Mouse (Mus musculus): ENCODE data around the gene Zfp362. TPM values are rescaled to one million over a fixed set of nuclear protein-coding genes. Genes with fewer than 3 reads are reported as not detected.
A peak's percentile ranks its signal among the peaks of the same experiment; 100 is the strongest.

The Zfp362 gene
- polyA plus RNA-seq, 1 experiment from 2014 or later: 18.2 TPM

DNA sequence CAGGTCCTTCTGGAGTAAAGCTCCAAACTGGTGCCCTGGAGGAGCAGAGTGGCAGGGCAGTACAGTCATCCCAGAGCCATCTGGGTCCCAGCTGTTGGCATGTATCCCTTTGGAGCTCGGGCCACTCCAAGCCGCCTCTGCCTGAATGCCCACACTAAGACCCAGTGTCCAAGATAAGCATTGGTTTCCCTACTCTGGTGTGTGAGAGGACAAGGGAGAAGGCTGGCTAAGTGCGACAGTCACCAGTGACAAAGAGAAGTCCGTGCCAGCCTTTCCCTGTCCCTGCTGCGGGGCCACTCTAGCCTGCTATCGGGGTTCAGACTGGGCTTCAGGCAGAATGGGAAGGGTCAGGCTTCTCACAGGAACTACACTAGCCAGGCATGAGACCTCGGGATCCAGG lies 49.9 kb downstream of the Zfp362 start:
- Histone ChIP-seq H3K27me3 (ENCODE audit: control insufficient read depth, insufficient read depth, low read length) (no peaks in the 10 kb centered on the region), H3K4me1 (ENCODE audit: control insufficient read depth, insufficient read depth, low read length) (no peaks in the 10 kb centered on the region), H3K4me3 (ENCODE audit: low read length) (no peak overlapping the region), H3K9me3 (replicated peaks; ENCODE audit: control insufficient read depth, low read length) (no peaks in the 10 kb centered on the region), H3K27ac (ENCODE audit: low read length) (no peak overlapping the region), H3K9ac (ENCODE audit: low read length) (no peak overlapping the region), H3K36me3 (ENCODE audit: control insufficient read depth, insufficient read depth) (peaks cover 28% of the 10 kb centered on the region), H3K4me2 (ENCODE audit: low read depth, low read length) (no peak overlapping the region)
- 55% methylated on average over 7 of the region's 7 CpGs for WGBS
- no peak for ATAC-seq (replicated peaks; ENCODE audit: extremely low read depth, insufficient read depth, low FRiP score)

- 68% methylated on average over 3 of the region's 3 CpGs for WGBS
- H3K36me3 ChIP-seq (ENCODE audit: control insufficient read depth, insufficient read depth): peaks cover 35% of the 10 kb centered on the region
Observed at GRCm38 (mm10) chr4:128755064-128755463, 50.8 kb downstream of the Zfp362 start, which contains the start of gene A3galt2. A3galt2 (plus strand) TSS chr4:128755364.

GRCm38 (mm10) chr4:128753571-128753970 lies 52.3 kb downstream of the Zfp362 start:
- Histone ChIP-seq H3K36me3 (ENCODE audit: control insufficient read depth, insufficient read depth) (peaks cover 45% of the 10 kb centered on the region), H3K9me3 (replicated peaks; ENCODE audit: control insufficient read depth, low read length) (no peaks in the 10 kb centered on the region), H3K4me3 (ENCODE audit: low read length) (no peak overlapping the region), H3K27me3 (ENCODE audit: control insufficient read depth, insufficient read depth, low read length) (no peaks in the 10 kb centered on the region), H3K27ac (ENCODE audit: low read length) (no peak overlapping the region), H3K4me1 (ENCODE audit: control insufficient read depth, insufficient read depth, low read length) (no peaks in the 10 kb centered on the region), H3K4me2 (ENCODE audit: low read depth, low read length) (no peak overlapping the region), H3K9ac (ENCODE audit: low read length) (no peak overlapping the region)
- 94% methylated on average over 7 of the region's 7 CpGs for WGBS
- ATAC-seq (replicated peaks; ENCODE audit: extremely low read depth, insufficient read depth, low FRiP score): no peak

More at GRCm38 (mm10) chr4:128755064-128755463, 50.8 kb downstream of the Zfp362 start, which contains the start of gene A3galt2:
- Histone ChIP-seq H3K27ac (ENCODE audit: low read length) (no peak within 1 kb of the TSS), H3K9me3 (replicated peaks; ENCODE audit: control insufficient read depth, low read length) (no peaks in the 10 kb centered on the region), H3K4me3 (ENCODE audit: low read length) (no peak within 1 kb of the TSS), H3K4me2 (ENCODE audit: low read depth, low read length) (no peak within 1 kb of the TSS), H3K9ac (ENCODE audit: low read length) (no peak within 1 kb of the TSS), H3K4me1 (ENCODE audit: control insufficient read depth, insufficient read depth, low read length) (no peaks in the 10 kb centered on the region), H3K27me3 (ENCODE audit: control insufficient read depth, insufficient read depth, low read length) (no peaks in the 10 kb centered on the region)
- no peak for ATAC-seq (replicated peaks; ENCODE audit: extremely low read depth, insufficient read depth, low FRiP score)

GRCm38 (mm10) chr4:128752031-128752757 lies 53.7 kb downstream of the Zfp362 start:
- H3K9me3 ChIP-seq (replicated peaks; ENCODE audit: control insufficient read depth, low read length): no peaks in the 10 kb centered on the region
- H3K36me3 ChIP-seq (ENCODE audit: control insufficient read depth, insufficient read depth): peaks cover 58% of the 10 kb centered on the region
- H3K27ac ChIP-seq (ENCODE audit: low read length): no peak overlapping the region
- H3K4me1 ChIP-seq (ENCODE audit: control insufficient read depth, insufficient read depth, low read length): peaks cover 13% of the 10 kb centered on the region
- no peak overlapping the region for H3K4me3 ChIP-seq (ENCODE audit: low read length)
- WGBS: 82% methylated on average over 13 of the region's 13 CpGs
- ATAC-seq (replicated peaks; ENCODE audit: extremely low read depth, insufficient read depth, low FRiP score): no peak
- H3K9ac ChIP-seq (ENCODE audit: low read length): no peak overlapping the region
- H3K27me3 ChIP-seq (ENCODE audit: control insufficient read depth, insufficient read depth, low read length): no peaks in the 10 kb centered on the region
- H3K4me2 ChIP-seq (ENCODE audit: low read depth, low read length): no peak overlapping the region

DNA sequence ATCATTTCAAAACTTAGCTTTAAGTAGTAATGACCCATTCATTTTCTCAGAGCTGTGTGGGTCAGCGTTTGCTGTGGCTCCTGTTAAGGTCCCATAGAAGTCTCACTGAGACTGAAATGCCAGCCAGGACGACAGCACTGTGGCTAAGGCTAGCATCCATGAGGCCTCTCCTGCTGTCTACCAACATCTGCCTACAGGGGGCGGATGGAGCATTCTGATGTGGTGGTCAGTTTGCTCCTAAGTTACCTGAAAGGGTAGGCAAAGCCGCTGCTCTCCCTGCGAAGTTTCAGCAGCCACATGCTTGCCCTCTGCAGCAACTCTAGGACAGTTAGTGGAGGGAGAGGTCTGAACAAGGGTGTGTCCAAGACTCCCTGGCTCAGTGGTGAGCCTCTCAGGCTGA lies 54.8 kb downstream of the Zfp362 start:
- no peak overlapping the region for H3K4me2 ChIP-seq (ENCODE audit: low read depth, low read length)
- no peaks in the 10 kb centered on the region for H3K27me3 ChIP-seq (ENCODE audit: control insufficient read depth, insufficient read depth, low read length)
- H3K9ac ChIP-seq (ENCODE audit: low read length): no peak overlapping the region
- H3K4me3 ChIP-seq (ENCODE audit: low read length): no peak overlapping the region
- no peaks in the 10 kb centered on the region for H3K9me3 ChIP-seq (replicated peaks; ENCODE audit: control insufficient read depth, low read length)
- WGBS: 66% methylated on average over 5 of the region's 5 CpGs
- peaks cover 14% of the 10 kb centered on the region for H3K4me1 ChIP-seq (ENCODE audit: control insufficient read depth, insufficient read depth, low read length)
- H3K36me3 ChIP-seq (ENCODE audit: control insufficient read depth, insufficient read depth): peaks cover 70% of the 10 kb centered on the region
- ATAC-seq (replicated peaks; ENCODE audit: extremely low read depth, insufficient read depth, low FRiP score): no peak
- no peak overlapping the region for H3K27ac ChIP-seq (ENCODE audit: low read length)

- no peaks in the 10 kb centered on the region for H3K9me3 ChIP-seq (replicated peaks; ENCODE audit: control insufficient read depth, low read length)
- peaks cover 86% of the 10 kb centered on the region for H3K36me3 ChIP-seq (ENCODE audit: control insufficient read depth, insufficient read depth)
- no peaks in the 10 kb centered on the region for H3K27me3 ChIP-seq (ENCODE audit: control insufficient read depth, insufficient read depth, low read length)
- H3K27ac ChIP-seq (ENCODE audit: low read length): no peak overlapping the region
- WGBS: 85% methylated on average over 7 of the region's 7 CpGs
- no peak for ATAC-seq (replicated peaks; ENCODE audit: extremely low read depth, insufficient read depth, low FRiP score)
- peaks cover 14% of the 10 kb centered on the region for H3K4me1 ChIP-seq (ENCODE audit: control insufficient read depth, insufficient read depth, low read length)
- H3K4me3 ChIP-seq (ENCODE audit: low read length): no peak overlapping the region
- peak overlapping the region; percentile 33; the same call in 1 of the 2 replicates for H3K9ac ChIP-seq (ENCODE audit: low read length)
- H3K4me2 ChIP-seq (ENCODE audit: low read depth, low read length): no peak overlapping the region
Observed at GRCm38 (mm10) chr4:128748309-128748708, 57.5 kb downstream of the Zfp362 start.

DNA sequence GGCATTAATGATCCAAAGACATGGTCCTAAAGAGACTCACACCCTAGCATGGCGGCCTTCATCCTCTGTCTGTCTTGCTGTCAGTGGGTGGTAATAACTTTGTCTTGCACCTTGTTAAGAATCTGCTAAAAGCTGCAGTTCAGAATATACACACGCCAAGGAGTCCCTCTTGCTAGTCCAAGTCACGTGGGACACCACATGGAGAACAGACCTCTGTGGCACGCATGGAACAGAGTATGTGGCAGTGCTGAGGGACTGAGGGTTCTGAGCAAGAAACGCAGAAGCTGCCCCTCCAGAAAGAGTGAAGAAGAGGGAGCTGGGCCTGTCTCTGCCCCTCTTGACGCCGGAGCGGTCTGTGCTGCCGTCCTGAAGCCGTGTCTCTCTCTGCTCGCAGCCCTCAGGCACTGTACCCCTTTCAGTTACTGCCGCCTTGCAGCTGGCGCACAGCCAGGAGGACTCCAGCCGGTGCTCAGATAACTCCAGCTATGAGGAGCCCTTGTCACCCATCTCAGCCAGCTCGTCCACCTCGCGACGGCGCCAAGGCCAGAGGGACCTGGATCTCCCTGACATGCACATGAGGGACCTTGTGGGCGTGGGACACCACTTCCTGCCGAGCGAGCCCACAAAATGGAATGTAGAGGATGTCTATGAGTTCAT lies 58.1 kb downstream of the Zfp362 start:
- ATAC-seq (replicated peaks; ENCODE audit: extremely low read depth, insufficient read depth, low FRiP score): peak; percentile 71; the same call in 1 of the 2 replicates
- no peaks in the 10 kb centered on the region for H3K9me3 ChIP-seq (replicated peaks; ENCODE audit: control insufficient read depth, low read length)
- peaks cover 14% of the 10 kb centered on the region for H3K4me1 ChIP-seq (ENCODE audit: control insufficient read depth, insufficient read depth, low read length)
- no peaks in the 10 kb centered on the region for H3K27me3 ChIP-seq (ENCODE audit: control insufficient read depth, insufficient read depth, low read length)
- H3K27ac ChIP-seq (ENCODE audit: low read length): no peak overlapping the region
- 47% methylated on average over 22 of the region's 22 CpGs for WGBS
- no peak overlapping the region for H3K4me3 ChIP-seq (ENCODE audit: low read length)
- peak overlapping the region; percentile 33; the same call in 1 of the 2 replicates for H3K9ac ChIP-seq (ENCODE audit: low read length)
- no peak overlapping the region for H3K4me2 ChIP-seq (ENCODE audit: low read depth, low read length)
- peaks cover 84% of the 10 kb centered on the region for H3K36me3 ChIP-seq (ENCODE audit: control insufficient read depth, insufficient read depth)

GRCm38 (mm10) chr4:128745160-128745559 lies 60.7 kb downstream of the Zfp362 start:
- no peaks in the 10 kb centered on the region for H3K9me3 ChIP-seq (replicated peaks; ENCODE audit: control insufficient read depth, low read length)
- peaks cover 23% of the 10 kb centered on the region for H3K4me1 ChIP-seq (ENCODE audit: control insufficient read depth, insufficient read depth, low read length)
- no peak overlapping the region for H3K9ac ChIP-seq (ENCODE audit: low read length)
- ATAC-seq (replicated peaks; ENCODE audit: extremely low read depth, insufficient read depth, low FRiP score): no peak
- H3K4me2 ChIP-seq (ENCODE audit: low read depth, low read length): no peak overlapping the region
- peaks cover 59% of the 10 kb centered on the region for H3K36me3 ChIP-seq (ENCODE audit: control insufficient read depth, insufficient read depth)
- no peak overlapping the region for H3K4me3 ChIP-seq (ENCODE audit: low read length)
- 79% methylated on average over 8 of the region's 8 CpGs for WGBS
- no peak overlapping the region for H3K27ac ChIP-seq (ENCODE audit: low read length)
- no peaks in the 10 kb centered on the region for H3K27me3 ChIP-seq (ENCODE audit: control insufficient read depth, insufficient read depth, low read length)

GRCm38 (mm10) chr4:128743031-128743626 lies 62.7 kb downstream of the Zfp362 start:
- no peak overlapping the region for H3K4me3 ChIP-seq (ENCODE audit: low read length)
- peaks cover 44% of the 10 kb centered on the region for H3K36me3 ChIP-seq (ENCODE audit: control insufficient read depth, insufficient read depth)
- peaks cover 24% of the 10 kb centered on the region for H3K4me1 ChIP-seq (ENCODE audit: control insufficient read depth, insufficient read depth, low read length)
- no peak overlapping the region for H3K4me2 ChIP-seq (ENCODE audit: low read depth, low read length)
- no peak overlapping the region for H3K9ac ChIP-seq (ENCODE audit: low read length)
- no peaks in the 10 kb centered on the region for H3K27me3 ChIP-seq (ENCODE audit: control insufficient read depth, insufficient read depth, low read length)
- ATAC-seq (replicated peaks; ENCODE audit: extremely low read depth, insufficient read depth, low FRiP score): no peak
- 77% methylated on average over 12 of the region's 12 CpGs for WGBS
- no peaks in the 10 kb centered on the region for H3K9me3 ChIP-seq (replicated peaks; ENCODE audit: control insufficient read depth, low read length)
- H3K27ac ChIP-seq (ENCODE audit: low read length): no peak overlapping the region
